Mouse (Mus musculus): ENCODE data around the gene Rasgrf1. TPM values are rescaled to one million over a fixed set of nuclear protein-coding genes. Genes with fewer than 3 reads are reported as not detected.
A peak's percentile ranks its signal among the peaks of the same experiment; 100 is the strongest.

The Rasgrf1 gene
- 0.20 and 0.27 TPM in 2 replicates for polyA plus RNA-seq (2016; fragmentation: Nextera tagmentation; extraction: Ambion mirVana)

GRCm38 (mm10) chr9:89909131-89910010 lies at the start of gene Rasgrf1:
Gene Rasgrf1, plus strand, starts transcription at chr9:89909908.
- Histone ChIP-seq H3K4me3 (peak within 1 kb of the TSS; percentile 52), H3K27me3 (peaks cover 89% of the 10 kb centered on the region), H3K9ac (replicated peaks) (peak within 1 kb of the TSS; percentile 37; the same call in 1 of the 2 replicates), H3K4me1 (peaks cover 20% of the 10 kb centered on the region), H3K9me3 (no peaks in the 10 kb centered on the region), H3K4me2 (replicated peaks) (peak within 1 kb of the TSS; percentile 83), H3K27ac (replicated peaks) (no peak within 1 kb of the TSS), H3K36me3 (no peaks in the 10 kb centered on the region)
- peak; percentile 78 for ATAC-seq (ENCODE audit: low FRiP score, low read depth)
- under 1% methylated on average over 46 of the region's 64 CpGs for WGBS

GRCm38 (mm10) chr9:89860145-89860544 lies 49.6 kb upstream of the Rasgrf1 start:
- no peaks in the 10 kb centered on the region for H3K4me1 ChIP-seq
- H3K36me3 ChIP-seq, result no peaks in the 10 kb centered on the region
- H3K4me2 ChIP-seq (replicated peaks), result no peak overlapping the region
- H3K4me3 ChIP-seq, result no peak overlapping the region
- H3K9me3 ChIP-seq, result no peaks in the 10 kb centered on the region
- H3K27ac ChIP-seq (replicated peaks), result no peak overlapping the region
- ATAC-seq (ENCODE audit: low FRiP score, low read depth), result no peak
- 54% methylated on average over 11 of the region's 11 CpGs for WGBS
- peaks cover 4% of the 10 kb centered on the region; the same call in 1 of the 2 replicates for H3K27me3 ChIP-seq
- no peak overlapping the region for H3K9ac ChIP-seq (replicated peaks)

- H3K4me1 ChIP-seq, result no peaks in the 10 kb centered on the region
- no peak overlapping the region for H3K4me2 ChIP-seq (replicated peaks)
- no peaks in the 10 kb centered on the region for H3K9me3 ChIP-seq
- H3K36me3 ChIP-seq, result no peaks in the 10 kb centered on the region
- H3K27ac ChIP-seq (replicated peaks), result no peak overlapping the region
- peak; percentile 41; the same call in 1 of the 2 replicates for ATAC-seq (ENCODE audit: low FRiP score, low read depth)
- peaks cover 6% of the 10 kb centered on the region; the same call in 1 of the 2 replicates for H3K27me3 ChIP-seq
- no peak overlapping the region for H3K9ac ChIP-seq (replicated peaks)
- 50% methylated on average over 6 of the region's 6 CpGs for WGBS
- no peak overlapping the region for H3K4me3 ChIP-seq
Observed at GRCm38 (mm10) chr9:89860584-89860983, 49.1 kb upstream of the Rasgrf1 start.

- Histone ChIP-seq H3K9me3 (no peaks in the 10 kb centered on the region), H3K27me3 (peaks cover 65% of the 10 kb centered on the region), H3K9ac (replicated peaks) (no peak overlapping the region), H3K27ac (replicated peaks) (no peak overlapping the region), H3K4me1 (peaks cover 7% of the 10 kb centered on the region; the same call in 1 of the 2 replicates), H3K4me3 (no peak overlapping the region), H3K4me2 (replicated peaks) (no peak overlapping the region), H3K36me3 (no peaks in the 10 kb centered on the region)
- ATAC-seq (ENCODE audit: low FRiP score, low read depth), result no peak
- WGBS, result 26% methylated on average over 4 of the region's 4 CpGs
Observed at GRCm38 (mm10) chr9:89867141-89867540, 42.6 kb upstream of the Rasgrf1 start.

GRCm38 (mm10) chr9:89868093-89868729 lies 41.5 kb upstream of the Rasgrf1 start:
- Histone ChIP-seq H3K4me2 (replicated peaks) (peak overlapping the region; percentile 45), H3K4me1 (peaks cover 7% of the 10 kb centered on the region; the same call in 1 of the 2 replicates), H3K4me3 (peak overlapping the region; percentile 18; the same call in 1 of the 2 replicates), H3K27ac (replicated peaks) (no peak overlapping the region), H3K9me3 (no peaks in the 10 kb centered on the region), H3K27me3 (peaks cover 74% of the 10 kb centered on the region), H3K36me3 (no peaks in the 10 kb centered on the region), H3K9ac (replicated peaks) (no peak overlapping the region)
- 2% methylated on average over 16 of the region's 16 CpGs for WGBS
- ATAC-seq (ENCODE audit: low FRiP score, low read depth), result peak; percentile 63; the same call in 1 of the 2 replicates

GRCm38 (mm10) chr9:89869594-89869993 lies 40.1 kb upstream of the Rasgrf1 start:
- no peaks in the 10 kb centered on the region for H3K36me3 ChIP-seq
- H3K27ac ChIP-seq (replicated peaks), result no peak overlapping the region
- H3K4me1 ChIP-seq, result peaks cover 7% of the 10 kb centered on the region; the same call in 1 of the 2 replicates
- no peak overlapping the region for H3K4me2 ChIP-seq (replicated peaks)
- 14% methylated on average over 2 of the region's 2 CpGs for WGBS
- peaks cover 87% of the 10 kb centered on the region for H3K27me3 ChIP-seq
- ATAC-seq (ENCODE audit: low FRiP score, low read depth), result no peak
- no peak overlapping the region for H3K4me3 ChIP-seq
- no peak overlapping the region for H3K9ac ChIP-seq (replicated peaks)
- H3K9me3 ChIP-seq, result no peaks in the 10 kb centered on the region

- WGBS, result 6% methylated on average over 8 of the region's 8 CpGs
- peaks cover 7% of the 10 kb centered on the region; the same call in 1 of the 2 replicates for H3K4me1 ChIP-seq
- H3K4me2 ChIP-seq (replicated peaks), result no peak overlapping the region
- H3K27ac ChIP-seq (replicated peaks), result no peak overlapping the region
- no peaks in the 10 kb centered on the region for H3K9me3 ChIP-seq
- H3K9ac ChIP-seq (replicated peaks), result no peak overlapping the region
- H3K4me3 ChIP-seq, result no peak overlapping the region
- no peak for ATAC-seq (ENCODE audit: low FRiP score, low read depth)
- no peaks in the 10 kb centered on the region for H3K36me3 ChIP-seq
- peaks cover 91% of the 10 kb centered on the region for H3K27me3 ChIP-seq
Observed at GRCm38 (mm10) chr9:89870531-89871150, 39.1 kb upstream of the Rasgrf1 start.

- Histone ChIP-seq H3K9ac (replicated peaks) (no peak overlapping the region), H3K4me3 (no peak overlapping the region), H3K27ac (replicated peaks) (no peak overlapping the region), H3K9me3 (no peaks in the 10 kb centered on the region), H3K4me1 (peaks cover 7% of the 10 kb centered on the region; the same call in 1 of the 2 replicates), H3K36me3 (no peaks in the 10 kb centered on the region), H3K4me2 (replicated peaks) (no peak overlapping the region), H3K27me3 (peaks cover 87% of the 10 kb centered on the region)
- WGBS, result 70% methylated on average over 6 of the region's 6 CpGs
- ATAC-seq (ENCODE audit: low FRiP score, low read depth), result no peak
Observed at GRCm38 (mm10) chr9:89872137-89872536, 37.6 kb upstream of the Rasgrf1 start.

GRCm38 (mm10) chr9:89874434-89874833 lies 35.3 kb upstream of the Rasgrf1 start:
- no peak overlapping the region for H3K4me2 ChIP-seq (replicated peaks)
- WGBS, result 64% methylated on average over 7 of the region's 7 CpGs
- no peak overlapping the region for H3K4me3 ChIP-seq
- peaks cover 7% of the 10 kb centered on the region for H3K9me3 ChIP-seq
- H3K9ac ChIP-seq (replicated peaks), result no peak overlapping the region
- H3K27ac ChIP-seq (replicated peaks), result no peak overlapping the region
- H3K4me1 ChIP-seq, result no peaks in the 10 kb centered on the region
- H3K27me3 ChIP-seq, result peaks cover 79% of the 10 kb centered on the region
- ATAC-seq (ENCODE audit: low FRiP score, low read depth), result no peak
- H3K36me3 ChIP-seq, result no peaks in the 10 kb centered on the region

GRCm38 (mm10) chr9:89875551-89875950 lies 34.2 kb upstream of the Rasgrf1 start:
- ATAC-seq (ENCODE audit: low FRiP score, low read depth), result no peak
- no peaks in the 10 kb centered on the region for H3K36me3 ChIP-seq
- peaks cover 11% of the 10 kb centered on the region for H3K9me3 ChIP-seq
- no peak overlapping the region for H3K9ac ChIP-seq (replicated peaks)
- H3K4me2 ChIP-seq (replicated peaks), result no peak overlapping the region
- H3K4me3 ChIP-seq, result no peak overlapping the region
- no peak overlapping the region for H3K27ac ChIP-seq (replicated peaks)
- peaks cover 77% of the 10 kb centered on the region for H3K27me3 ChIP-seq
- H3K4me1 ChIP-seq, result no peaks in the 10 kb centered on the region
- 60% methylated on average over 5 of the region's 5 CpGs for WGBS

GRCm38 (mm10) chr9:89878471-89879020 lies 31.2 kb upstream of the Rasgrf1 start:
- Histone ChIP-seq H3K27me3 (peaks cover 65% of the 10 kb centered on the region), H3K4me2 (replicated peaks) (no peak overlapping the region)

More at GRCm38 (mm10) chr9:89878471-89879020, 31.2 kb upstream of the Rasgrf1 start:
- Histone ChIP-seq H3K9me3 (peaks cover 11% of the 10 kb centered on the region), H3K4me3 (no peak overlapping the region), H3K9ac (replicated peaks) (no peak overlapping the region), H3K27ac (replicated peaks) (no peak overlapping the region), H3K36me3 (no peaks in the 10 kb centered on the region), H3K4me1 (no peaks in the 10 kb centered on the region)
- WGBS, result 55% methylated on average over 11 of the region's 11 CpGs
- ATAC-seq (ENCODE audit: low FRiP score, low read depth), result no peak
